8 mouse cellular contexts compared by ENCODE assay signal in genomic region chr11:60209933-60210249, GRCm38 (mm10). TPM values are rescaled to one million over a fixed set of nuclear protein-coding genes. Genes with fewer than 3 reads are reported as not detected.
DNase-seq lines count a peak whose midpoint lies in the region; ATAC-seq and TF ChIP-seq lines count a peak whose summit lies in the region.

No protein-coding gene starts in this region.

- no peak for TF ChIP-seq EP300 in CH12.LX (IDR thresholded peaks at IDR 0.05; ENCODE audit: low read length)

- DNase-seq in heart, postnatal 25 days (ENCODE audit: low spot score), result no peak
- DNase-seq in CH12.LX (ENCODE audit: extremely low read depth), result no peak
- DNase-seq in retina, embryonic 14.5 days (ENCODE audit: low spot score), result no peak
- DNase-seq in adrenal gland, postnatal 14 days, result no peak
- no peak for DNase-seq in left cerebral cortex, postnatal 14 days (ENCODE audit: low spot score in 2 of 2)

- in situ Hi-C loops in CH12.LX (cut with MboI; ENCODE audit: low pct_ligation_motif_present, low pct_unique_long_range_greater_than_20kb, low sequenced_read_pairs), result no loop called here

- peaks cover 74% of the 10 kb centered on the region for H3K4me1 ChIP-seq in heart, embryonic 11.5 days (ENCODE audit: control insufficient read depth, insufficient read depth, low read length)
- H3K4me1 ChIP-seq in CH12.LX (ENCODE audit: control insufficient read depth in 1 of 2, insufficient read depth in 2 of 2), result peaks cover 28 to 67% of the 10 kb centered on the region in 2 experiments
- peaks cover 63% of the 10 kb centered on the region for H3K4me1 ChIP-seq in forebrain, embryonic 15.5 days
- H3K4me1 ChIP-seq in liver, embryonic 16.5 days (ENCODE audit: control insufficient read depth, low read depth, low read length), result peaks cover 72% of the 10 kb centered on the region

- ATAC-seq in heart, embryonic 11.5 days (replicated peaks; ENCODE audit: insufficient number of reproducible peaks, low FRiP score, low TSS enrichment), result no peak
- no peak for ATAC-seq in forebrain, embryonic 15.5 days (replicated peaks)
- ATAC-seq in liver, embryonic 16.5 days (ENCODE audit: low read depth), result no peak

- peak overlapping the region; percentile 65 for H3K27ac ChIP-seq in heart, embryonic 11.5 days (ENCODE audit: low read depth, low read length)
- peak overlapping the region; percentile 17 for H3K27ac ChIP-seq in CH12.LX (ENCODE audit: insufficient read depth, low read depth)
- H3K27ac ChIP-seq in forebrain, embryonic 15.5 days (replicated peaks), result peak overlapping the region; percentile 88
- peak overlapping the region; percentile 69 for H3K27ac ChIP-seq in liver, embryonic 16.5 days (ENCODE audit: low read length)

- TF ChIP-seq POLR2A in CH12.LX (IDR thresholded peaks at IDR 0.05; ENCODE audit: low read depth, low read length), result no peak

- peaks cover 16% of the 10 kb centered on the region for H3K36me3 ChIP-seq in heart, embryonic 11.5 days (ENCODE audit: control insufficient read depth, insufficient read depth, low read length)
- peaks cover 27 to 69% of the 10 kb centered on the region in 2 experiments for H3K36me3 ChIP-seq in CH12.LX (replicated peaks in 1 of 2; ENCODE audit: control insufficient read depth in 1 of 2, insufficient read depth in 1 of 2, low read length in 1 of 2)
- peaks cover 8% of the 10 kb centered on the region; the same call in 1 of the 2 replicates for H3K36me3 ChIP-seq in forebrain, embryonic 15.5 days
- peaks cover 20% of the 10 kb centered on the region for H3K36me3 ChIP-seq in liver, embryonic 16.5 days (ENCODE audit: control insufficient read depth, insufficient read depth)

- no peak for TF ChIP-seq RAD21 in CH12.LX (IDR thresholded peaks at IDR 0.05; ENCODE audit: low read depth, low read length)

- WGBS in heart, embryonic 11.5 days (ENCODE audit: insufficient replicate concordance), result 7% methylated on average over 2 of the region's 2 CpGs
- WGBS in forebrain, embryonic 15.5 days, result 0% methylated on average over 2 of the region's 2 CpGs
- 0% methylated on average over 2 of the region's 2 CpGs for WGBS in liver, embryonic 16.5 days (ENCODE audit: insufficient replicate concordance)

- peak overlapping the region; percentile 47 for H3K4me3 ChIP-seq in heart, embryonic 11.5 days (ENCODE audit: low read depth, low read length)
- peak overlapping the region; percentile 56 to 80 (median 62) for H3K4me3 ChIP-seq in CH12.LX (replicated peaks in 1 of 3; ENCODE audit: low read depth in 2 of 3, low read length in 2 of 3, poor library complexity in 1 of 3)
- peak overlapping the region; percentile 52 for H3K4me3 ChIP-seq in forebrain, embryonic 15.5 days
- H3K4me3 ChIP-seq in liver, embryonic 16.5 days (ENCODE audit: low read depth, low read length), result peak overlapping the region; percentile 60

- peak overlapping the region; percentile 94 for H3K4me2 ChIP-seq in heart, embryonic 11.5 days
- H3K4me2 ChIP-seq in CH12.LX (ENCODE audit: insufficient read depth, low read depth, poor library complexity, severe bottlenecking), result peak overlapping the region; percentile 89
- H3K4me2 ChIP-seq in forebrain, embryonic 15.5 days (replicated peaks), result peak overlapping the region; percentile 58
- H3K4me2 ChIP-seq in liver, embryonic 16.5 days (ENCODE audit: low read depth, low read length), result peak overlapping the region; percentile 78

- H3K27me3 ChIP-seq in heart, embryonic 11.5 days (ENCODE audit: control insufficient read depth, insufficient read depth, low read length), result no peaks in the 10 kb centered on the region
- H3K27me3 ChIP-seq in CH12.LX (replicated peaks), result no peaks in the 10 kb centered on the region
- H3K27me3 ChIP-seq in forebrain, embryonic 15.5 days, result no peaks in the 10 kb centered on the region
- H3K27me3 ChIP-seq in liver, embryonic 16.5 days (ENCODE audit: control insufficient read depth, insufficient read depth, low read depth, low read length), result no peaks in the 10 kb centered on the region

- peaks cover 45% of the 10 kb centered on the region for H3K79me2 ChIP-seq in CH12.LX (replicated peaks; ENCODE audit: control insufficient read depth, extremely low read depth, insufficient read depth, poor library complexity, severe bottlenecking)

- no peak for TF ChIP-seq CTCF in CH12.LX (conservative IDR thresholded peaks at IDR 0.05 in 1 of 2, IDR thresholded peaks at IDR 0.05 in 1 of 2; ENCODE audit: low read depth in 2 of 2, low read length in 2 of 2)

- no peaks in the 10 kb centered on the region for H3K9me3 ChIP-seq in heart, embryonic 11.5 days (replicated peaks; ENCODE audit: control insufficient read depth, low read length)
- H3K9me3 ChIP-seq in CH12.LX (replicated peaks; ENCODE audit: low read length), result no peaks in the 10 kb centered on the region
- no peaks in the 10 kb centered on the region for H3K9me3 ChIP-seq in forebrain, embryonic 15.5 days
- no peaks in the 10 kb centered on the region for H3K9me3 ChIP-seq in liver, embryonic 16.5 days (replicated peaks; ENCODE audit: control insufficient read depth, low read length)

- dilution Hi-C loops in CH12.LX (cut with MboI; ENCODE audit: extremely low pct_ligation_motif_present, extremely low pct_unique_long_range_greater_than_20kb, low sequenced_read_pairs), result no loop called here

- intact Hi-C loops in heart, postnatal 25 days (cut with DNase I), result no loop called here
- intact Hi-C loops in left cerebral cortex, postnatal 14 days (cut with DNase I), result no loop called here

- H3K9ac ChIP-seq in heart, embryonic 11.5 days (ENCODE audit: low read depth, low read length), result peak overlapping the region; percentile 70
- H3K9ac ChIP-seq in CH12.LX (ENCODE audit: insufficient read depth, low read depth), result peak overlapping the region; percentile 87
- H3K9ac ChIP-seq in forebrain, embryonic 15.5 days (replicated peaks), result peak overlapping the region; percentile 55
- H3K9ac ChIP-seq in liver, embryonic 16.5 days (ENCODE audit: low read depth, low read length), result peak overlapping the region; percentile 58

TF ChIP-seq in CH12.LX, 34 proteins besides CTCF, POLR2A, EP300 and RAD21:
- TF ChIP-seq GABPA (IDR thresholded peaks at IDR 0.05; ENCODE audit: insufficient replicate concordance, low read depth, low read length) (no peak), ELF1 (IDR thresholded peaks at IDR 0.05; ENCODE audit: low read depth, low read length) (no peak), MXI1 (IDR thresholded peaks at IDR 0.05; ENCODE audit: low read depth, low read length) (no peak), USF2 (conservative IDR thresholded peaks at IDR 0.05; ENCODE audit: low read depth, low read length) (no peak), NRF1 (IDR thresholded peaks at IDR 0.05; ENCODE audit: low read depth, low read length) (no peak), IRF4 (IDR thresholded peaks at IDR 0.05; ENCODE audit: low read depth, low read length) (no peak), TCF12 (IDR thresholded peaks at IDR 0.05; ENCODE audit: low read depth, low read length) (no peak), UBTF (IDR thresholded peaks at IDR 0.05; ENCODE audit: low read depth, low read length) (no peak), CHD1 (IDR thresholded peaks at IDR 0.05; ENCODE audit: low read depth, low read length) (no peak), SIN3A (IDR thresholded peaks at IDR 0.05; ENCODE audit: low read length) (no peak), JUN (IDR thresholded peaks at IDR 0.05; ENCODE audit: insufficient read depth, low read depth, low read length) (no peak), USF1 (IDR thresholded peaks at IDR 0.05; ENCODE audit: low read depth, low read length) (no peak)

RNA-seq across cellular contexts. Expression of gene Srebf1, which starts 12.5 kb away (rescaled TPM):
- 39.0 and 41.0 TPM in 2 replicates for polyA plus RNA-seq in heart, embryonic 11.5 days (2014; fragmentation: Nextera tagmentation; extraction: Ambion mirVana)
- 10 to 100 TPM; 30.7 to 38.3 TPM for total RNA-seq in heart, postnatal 25 days (2021)
- total RNA-seq in CH12.LX (2012; rRNA removed) (126 and 129 TPM in 2 replicates), CH12.LX (2014; rRNA removed) (68.7 and 69.8 TPM in 2 replicates)
- polyA plus RNA-seq in CH12.LX (2012; ENCODE audit: insufficient read length, low read depth), result 120 and 142 TPM in 2 replicates
- polyA plus RNA-seq in forebrain, embryonic 15.5 days (2015; fragmentation: Nextera tagmentation; extraction: Ambion mirVana), result 48.2 and 52.7 TPM in 2 replicates
- polyA plus RNA-seq in liver, embryonic 16.5 days (2015; fragmentation: Nextera tagmentation; extraction: Ambion mirVana), result 42.7 and 51.7 TPM in 2 replicates
- 102 and 130 TPM in 2 replicates for total RNA-seq in adrenal gland, postnatal 14 days (2021)
- total RNA-seq in left cerebral cortex, postnatal 14 days (2021), result 10 to 100 TPM; 35.5 to 36.1 TPM

Comparison
In these comparisons a context has a peak if more than half of its experiments do, and no peak if none do; other contexts are left out.
1. H3K27ac ChIP-seq: peak in every context shown above with its lines; median percentile 88 in forebrain, embryonic 15.5 days; 69 in liver, embryonic 16.5 days; 65 in heart, embryonic 11.5 days; 17 in CH12.LX.